Mouse (Mus musculus) gastrocnemius, adult 2 months (tissue): ENCODE measurements around the gene Tbc1d2b. TPM values are rescaled to one million over a fixed set of nuclear protein-coding genes. Genes with fewer than 3 reads are reported as not detected.
A peak's percentile ranks its signal among the peaks of the same experiment; 100 is the strongest.

Source experiments
- DNase-seq: peaks from one replicate; pipeline ENCODE4 v3.0.0; 2022
- H3K27ac ChIP-seq: fragments of 200-600 bp; 2 replicates; pipeline ENCODE4 v1.8.1; 2022; ENCODE audit warnings: mild to moderate bottlenecking
- H3K4me3 ChIP-seq: fragments of 200-600 bp; 2 replicates; pipeline ENCODE4 v1.8.1; 2022; ENCODE audit warnings: mild to moderate bottlenecking, moderate library complexity
- CTCF ChIP-seq: fragments of 200-600 bp; IDR thresholded peaks from 2 replicates; pipeline ENCODE4 v1.8.1; 2022; ENCODE audit warnings: antibody characterized with exemption, mild to moderate bottlenecking, moderate library complexity
- intact Hi-C: fragments of 180-260 bp; cut with DNase I; formaldehyde crosslinking; loops from one replicate; pipeline ENCODE4 v1.15.1; 2025
- total RNA-seq, 2 experiments: library from RNA; stranded (reverse); gene quantifications; 2 replicates each; pipeline ENCODE4 v1.2.3; 2021

The Tbc1d2b gene
- total RNA-seq, 2 experiments from 2014 or later = 3.0 to 5.9 TPM

DNA sequence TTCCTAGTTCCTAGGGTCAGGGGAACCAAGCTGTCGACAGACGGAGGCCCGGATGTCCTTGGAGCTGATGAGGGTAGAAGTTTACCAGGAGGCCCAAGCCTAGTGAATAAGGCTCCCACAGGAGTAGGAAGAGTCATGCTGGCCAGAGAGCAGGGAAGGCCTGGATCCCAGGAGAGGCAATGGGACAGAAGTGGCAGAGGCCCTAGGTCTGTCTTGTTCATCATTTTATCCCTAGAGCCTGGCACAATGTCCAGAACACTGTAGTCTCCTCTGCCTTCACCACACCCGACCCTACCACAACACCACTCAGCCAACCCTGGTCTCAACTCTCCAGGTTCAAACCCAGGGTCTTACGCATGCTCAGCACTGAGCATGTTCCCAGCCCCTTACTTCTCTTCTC is 5.3 kb upstream of the Tbc1d2b start:
- no peak for DNase-seq
- Histone ChIP-seq H3K4me3 (no peak overlapping the region), H3K27ac (no peak overlapping the region)
- no peak for TF ChIP-seq CTCF
- intact Hi-C loops = no loop called here

DNA sequence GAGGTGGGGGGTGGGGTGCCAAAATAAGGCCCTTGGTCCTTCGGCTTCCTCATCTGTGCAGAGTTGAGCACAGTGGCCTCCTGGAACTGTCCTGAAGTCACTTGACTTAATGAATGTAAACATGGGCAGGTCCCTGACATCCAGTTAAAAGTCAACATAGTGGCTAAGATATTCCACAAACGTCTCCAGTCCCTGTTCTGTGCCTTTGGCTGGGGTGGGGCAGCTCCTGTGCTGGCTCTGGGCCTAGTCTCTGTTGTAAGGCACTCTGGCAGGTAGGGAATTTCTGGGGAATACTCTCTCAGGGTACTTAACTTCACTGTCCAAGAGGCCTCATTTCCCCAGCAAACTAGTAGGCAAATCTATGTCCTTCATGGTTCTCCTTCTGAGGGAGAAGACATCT is 4.9 kb upstream of the Tbc1d2b start:
- Histone ChIP-seq H3K4me3 (no peak overlapping the region), H3K27ac (no peak overlapping the region)
- intact Hi-C loops = no loop called here
- no peak for DNase-seq
- no peak for TF ChIP-seq CTCF

DNA sequence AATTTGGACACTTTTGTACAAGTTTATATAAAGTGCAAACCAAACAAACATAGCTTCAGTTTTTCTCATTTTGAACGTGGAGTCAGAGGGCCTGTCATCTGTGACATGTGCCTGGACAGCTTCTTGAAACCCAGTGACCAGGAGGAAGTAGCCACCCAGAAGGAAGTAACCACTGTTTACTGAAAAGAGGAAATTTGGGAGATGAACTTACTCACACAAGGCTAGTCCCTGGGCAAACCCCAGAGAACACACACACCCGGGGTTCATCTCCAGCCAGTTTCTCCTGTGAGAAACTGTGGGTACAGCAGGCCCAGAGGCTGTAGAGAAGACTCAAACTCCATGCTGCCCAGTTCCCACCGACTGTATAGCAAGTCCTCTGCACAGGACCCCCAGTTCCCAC is 3.9 kb upstream of the Tbc1d2b start:
- intact Hi-C loops = loop anchor here (5.0 kb wide), 1 partner anchor 42 kb away; no protein-coding TSS in a partner anchor
- Histone ChIP-seq H3K4me3 (no peak overlapping the region), H3K27ac (no peak overlapping the region)
- no peak for DNase-seq
- TF ChIP-seq CTCF = no peak

DNA sequence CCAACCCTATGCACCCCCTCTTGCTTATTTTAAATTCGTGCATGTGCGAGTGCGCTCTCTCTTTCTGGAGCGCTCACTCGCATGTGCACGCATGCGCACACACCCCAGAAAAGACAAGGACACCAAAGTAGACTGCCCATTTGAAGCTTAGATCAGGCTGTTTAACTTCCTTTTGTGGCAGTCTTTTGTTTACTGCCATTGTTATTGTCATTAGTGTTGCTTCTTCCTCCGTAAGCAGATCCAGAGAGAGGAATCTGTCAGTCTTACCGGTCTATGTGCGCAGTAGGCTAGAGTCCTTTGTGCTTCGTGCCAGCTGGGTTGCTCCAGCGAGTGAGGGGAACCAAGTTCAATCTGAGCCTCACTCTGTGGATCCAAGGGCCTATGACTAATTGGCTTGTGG is 1.7 kb upstream of the Tbc1d2b start:
- H3K27ac ChIP-seq = no peak overlapping the region
- no peak for TF ChIP-seq CTCF
- no peak overlapping the region for H3K4me3 ChIP-seq
- DNase-seq = no peak
- intact Hi-C loops = loop anchor here (5.0 kb wide), 1 partner anchor 40 kb away; no protein-coding TSS in a partner anchor

DNA sequence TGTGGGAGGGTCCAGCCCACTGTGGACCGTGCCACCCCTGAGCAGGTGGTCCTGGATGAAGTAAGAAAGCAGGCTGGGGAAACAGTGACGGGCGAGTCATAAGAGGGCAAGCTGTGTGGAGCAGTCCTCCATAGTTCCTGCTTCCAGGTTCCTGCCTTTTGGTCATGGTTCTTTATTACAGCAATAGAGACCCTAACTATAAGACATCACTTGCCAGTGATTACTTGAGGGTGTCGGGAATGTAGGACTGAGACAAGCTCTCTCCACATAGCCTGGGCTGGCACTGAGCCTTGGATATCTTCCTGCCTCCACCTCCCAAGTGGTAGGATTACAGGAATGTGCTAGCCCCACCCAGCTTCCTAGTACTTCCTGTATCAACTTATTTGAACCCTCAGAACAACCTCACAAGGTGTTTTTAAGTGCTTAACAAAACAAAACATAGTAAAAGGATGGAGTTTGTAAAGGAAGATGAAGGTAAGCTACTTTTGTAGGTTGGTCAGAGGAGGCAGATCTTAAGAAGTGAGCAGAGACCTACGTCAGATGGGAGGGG is 1.0 kb upstream of the Tbc1d2b start:
- no peak for DNase-seq
- H3K4me3 ChIP-seq = no peak overlapping the region
- no peak overlapping the region for H3K27ac ChIP-seq
- TF ChIP-seq CTCF = no peak
- intact Hi-C loops = loop anchor here (5.0 kb wide), 1 partner anchor 39 kb away; no protein-coding TSS in a partner anchor

DNA sequence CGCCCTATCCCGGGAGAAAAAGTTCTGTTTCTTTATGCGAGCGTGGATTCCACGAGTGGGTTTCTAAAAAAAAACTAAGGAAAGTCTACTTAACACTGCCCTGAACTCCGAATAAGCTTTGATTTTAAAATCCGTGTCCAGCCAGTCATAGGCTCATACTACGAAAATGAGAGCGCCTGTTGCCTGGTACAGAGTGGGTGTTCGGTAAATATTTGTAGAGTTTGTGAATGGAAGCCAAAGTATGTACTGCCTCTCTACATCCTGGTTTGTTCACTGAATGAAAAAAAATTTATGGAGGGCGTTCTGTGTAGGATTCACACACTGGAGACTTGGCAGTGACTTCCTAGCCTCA is 316 bp upstream of the Tbc1d2b start:
- no peak for TF ChIP-seq CTCF
- intact Hi-C loops = loop anchor here (1.0 to 5.0 kb wide), 2 partner anchors 39 to 65 kb away; no protein-coding TSS in a partner anchor
- no peak for DNase-seq
- Histone ChIP-seq H3K4me3 (peak overlapping the region; percentile 97), H3K27ac (peak overlapping the region; percentile 87)

DNA sequence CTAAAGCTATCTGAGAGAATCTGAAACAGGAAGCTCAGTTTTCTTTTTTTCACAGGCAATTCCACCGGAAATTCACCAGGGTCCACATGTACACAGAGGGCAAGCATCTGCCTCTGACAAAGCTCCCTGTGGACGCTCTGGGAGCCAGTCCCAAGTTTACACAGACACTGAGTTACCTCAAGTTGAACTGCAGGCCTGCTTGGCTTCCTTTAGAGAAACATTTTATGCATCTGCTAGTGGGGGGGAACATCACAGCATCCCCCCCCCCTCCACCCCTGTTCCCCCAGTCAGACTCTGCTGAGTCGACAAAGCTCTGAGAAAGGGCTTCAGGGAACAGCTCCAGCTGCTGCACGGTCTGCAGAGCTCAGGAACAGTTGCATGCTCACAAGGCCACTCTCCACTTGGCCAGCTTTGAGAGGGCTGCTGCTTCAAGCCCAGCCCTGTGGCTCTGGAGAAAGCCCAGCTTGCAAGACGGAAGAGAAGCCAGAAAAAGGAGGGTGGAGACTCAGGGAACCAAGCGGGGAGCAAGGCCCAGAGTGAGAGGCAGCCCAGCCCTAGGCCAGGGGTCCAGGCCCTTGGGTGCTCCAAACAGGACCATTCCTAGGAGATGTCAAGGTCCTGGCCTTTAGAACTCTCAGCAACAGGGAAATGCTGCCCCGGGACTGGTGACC is 1.5 kb downstream of the Tbc1d2b start:
- TF ChIP-seq CTCF = no peak
- intact Hi-C loops = no loop called here

DNA sequence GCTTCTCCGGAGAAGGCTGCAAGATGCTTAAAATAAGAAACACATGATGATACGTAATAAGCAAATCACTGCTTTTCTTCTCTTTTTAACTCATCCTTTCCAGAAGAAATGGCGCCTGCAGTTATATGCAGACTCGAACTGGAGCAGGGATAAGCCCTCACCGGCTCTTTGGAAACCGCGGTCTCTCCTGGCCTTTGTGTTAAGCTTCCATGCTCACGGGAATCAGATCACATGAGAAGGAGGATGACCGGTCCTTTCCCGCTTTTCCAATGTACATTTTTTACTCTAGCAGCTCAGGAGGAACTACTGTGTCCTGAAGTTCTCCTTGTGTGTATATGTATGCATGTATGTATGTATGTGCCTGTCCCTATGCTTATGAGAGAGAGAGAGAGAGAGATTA is 3.7 kb downstream of the Tbc1d2b start:
- no peak for DNase-seq

More for the DNA sequence above, 1.5 kb downstream of the Tbc1d2b start:
- peak overlapping the region; percentile 87 for H3K27ac ChIP-seq
- peak; percentile 78 for DNase-seq
- H3K4me3 ChIP-seq = peak overlapping the region; percentile 97

DNA sequence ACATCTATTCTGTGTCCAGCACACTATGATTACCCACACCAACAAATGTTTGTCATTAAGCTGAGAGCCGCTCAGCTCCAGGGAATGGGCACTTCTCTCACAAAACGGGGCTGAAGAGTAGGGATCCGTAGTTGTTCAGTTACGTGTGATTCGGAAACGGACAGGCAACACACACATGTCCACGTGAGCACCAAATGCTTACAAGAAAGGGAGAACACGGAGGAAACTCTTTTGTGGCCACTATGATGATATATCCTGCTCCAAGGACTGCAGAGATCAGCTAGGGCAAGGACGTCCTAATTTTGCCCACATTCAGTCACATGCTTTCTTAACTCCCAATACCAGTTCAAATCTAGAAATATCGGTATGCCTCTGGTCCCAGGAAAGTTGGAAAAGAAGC is 4.5 kb downstream of the Tbc1d2b start:
- TF ChIP-seq CTCF = no peak
- Histone ChIP-seq H3K4me3 (no peak overlapping the region), H3K27ac (peak overlapping the region; percentile 53)
- intact Hi-C loops = no loop called here
- no peak for DNase-seq

More for the DNA sequence above, 3.7 kb downstream of the Tbc1d2b start:
- no peak for TF ChIP-seq CTCF
- no peak overlapping the region for H3K4me3 ChIP-seq
- peak overlapping the region; percentile 53; the same call in 1 of the 2 replicates for H3K27ac ChIP-seq
- intact Hi-C loops = no loop called here

DNA sequence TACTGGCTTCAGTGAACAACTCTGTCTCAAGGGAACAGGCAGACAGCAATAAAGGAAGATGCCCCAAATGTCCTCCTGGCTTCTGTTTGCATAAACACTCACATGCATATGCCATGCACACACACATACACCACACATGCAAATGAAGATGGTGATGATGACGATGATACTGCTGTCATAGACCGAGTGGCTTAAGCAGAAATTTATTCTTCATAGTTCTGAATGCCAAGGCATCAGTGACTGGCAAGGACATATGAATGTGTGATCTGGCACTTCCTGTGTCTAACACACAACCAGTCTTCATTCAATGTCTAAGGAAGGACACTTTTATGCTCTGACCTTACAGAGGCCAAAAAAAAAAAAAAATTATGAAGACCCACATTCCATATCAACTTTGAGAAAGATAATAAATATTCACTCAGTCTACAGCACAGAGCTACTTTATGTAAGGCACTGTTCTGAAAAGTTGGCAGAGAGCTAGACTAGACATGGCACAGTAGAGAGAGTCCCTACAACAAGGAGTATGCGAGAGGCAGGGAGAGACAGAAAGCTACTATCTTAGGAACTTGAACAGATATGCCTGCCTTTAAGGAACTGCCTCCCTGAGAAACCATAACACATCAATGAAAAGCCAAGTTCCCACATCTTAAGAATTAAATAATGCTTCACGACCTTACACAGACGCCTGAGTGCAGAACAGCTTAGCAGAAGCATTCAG is 5.1 kb downstream of the Tbc1d2b start:
- peak overlapping the region; percentile 53; the same call in 1 of the 2 replicates for H3K27ac ChIP-seq
- no peak for TF ChIP-seq CTCF
- no peak overlapping the region for H3K4me3 ChIP-seq
- intact Hi-C loops = no loop called here
- DNase-seq = no peak

DNA sequence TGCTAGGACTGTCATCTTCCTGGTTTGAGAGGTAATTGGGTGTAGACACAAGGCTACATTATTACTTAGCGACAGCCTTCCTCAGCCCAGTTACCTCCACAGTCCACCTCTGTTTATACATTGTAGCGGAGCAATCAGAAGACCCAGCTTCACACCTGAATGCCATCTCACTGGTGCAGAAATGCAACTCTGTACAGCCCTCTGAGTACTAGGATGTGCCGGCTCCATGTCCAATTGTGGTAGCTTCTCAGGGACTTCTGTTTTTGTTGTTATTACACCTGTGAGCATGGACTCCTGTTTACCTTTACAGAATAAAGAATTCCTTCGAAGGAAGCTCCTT is 7.3 kb downstream of the Tbc1d2b start:
- DNase-seq = no peak
- TF ChIP-seq CTCF = no peak
- Histone ChIP-seq H3K27ac (no peak overlapping the region), H3K4me3 (no peak overlapping the region)
- intact Hi-C loops = no loop called here

DNA sequence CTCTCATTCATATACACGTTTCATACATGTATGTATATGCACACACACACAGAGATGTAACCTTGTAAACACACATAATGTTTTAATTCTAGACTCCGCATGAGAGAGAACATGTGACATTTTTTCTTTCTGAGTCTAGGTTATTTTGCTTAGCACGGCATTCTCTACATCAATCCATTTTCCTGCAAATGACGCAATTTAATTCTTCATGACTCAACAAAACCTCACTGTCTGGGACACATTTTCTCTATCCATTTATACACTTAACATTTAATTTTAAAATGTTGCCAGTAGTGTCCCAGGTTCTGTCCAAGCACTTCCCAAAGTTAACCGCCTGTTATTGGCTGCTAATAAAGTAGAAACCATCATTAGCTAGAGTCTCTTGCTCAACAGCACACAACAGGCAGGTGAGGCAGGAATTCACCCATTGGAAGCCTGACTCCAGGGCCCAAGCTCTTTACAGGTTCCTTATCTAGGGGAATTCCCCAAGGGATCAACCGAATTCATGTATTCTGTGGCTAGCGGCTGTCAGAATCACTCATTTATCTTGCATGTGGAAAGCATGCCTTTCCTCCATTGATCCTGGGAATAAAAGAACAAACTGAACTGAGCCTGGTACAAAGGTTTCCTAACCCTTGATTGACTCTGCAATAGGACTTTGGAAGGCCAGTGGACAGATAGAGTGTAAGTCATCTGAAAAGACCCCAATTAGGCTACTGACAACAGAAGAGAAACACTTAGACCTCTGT is 7.8 kb downstream of the Tbc1d2b start:
- no peak for DNase-seq
- TF ChIP-seq CTCF = no peak
- intact Hi-C loops = no loop called here
- H3K27ac ChIP-seq = no peak overlapping the region
- H3K4me3 ChIP-seq = no peak overlapping the region

DNA sequence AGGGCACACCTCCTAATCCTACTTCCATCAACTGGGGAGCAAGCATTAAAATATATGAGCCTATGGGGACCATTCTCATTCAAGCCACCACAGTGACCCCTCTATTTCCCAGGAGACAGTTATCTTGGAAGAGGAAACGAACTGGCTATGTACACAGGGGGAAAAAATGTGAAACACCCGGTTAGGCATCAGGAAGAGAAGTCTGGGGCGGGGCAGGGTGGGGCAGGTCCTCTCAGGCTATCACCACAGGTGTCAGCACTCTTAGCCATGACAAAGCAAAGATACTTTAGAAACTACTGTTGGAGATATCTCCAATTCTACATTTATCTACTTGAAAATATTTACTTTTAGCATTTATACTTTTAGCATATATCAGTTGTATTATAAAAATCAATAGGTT is 8.5 kb downstream of the Tbc1d2b start:
- Histone ChIP-seq H3K27ac (no peak overlapping the region), H3K4me3 (no peak overlapping the region)
- intact Hi-C loops = no loop called here
- no peak for TF ChIP-seq CTCF
- DNase-seq = no peak
